Mouse (Mus musculus): ENCODE data around the gene Apoa4. TPM values are rescaled to one million over a fixed set of nuclear protein-coding genes. Genes with fewer than 3 reads are reported as not detected.

Apoa4 gene
- polyA plus RNA-seq (2014; fragmentation: Nextera tagmentation; extraction: Ambion mirVana): not detected in 2 replicates

DNA sequence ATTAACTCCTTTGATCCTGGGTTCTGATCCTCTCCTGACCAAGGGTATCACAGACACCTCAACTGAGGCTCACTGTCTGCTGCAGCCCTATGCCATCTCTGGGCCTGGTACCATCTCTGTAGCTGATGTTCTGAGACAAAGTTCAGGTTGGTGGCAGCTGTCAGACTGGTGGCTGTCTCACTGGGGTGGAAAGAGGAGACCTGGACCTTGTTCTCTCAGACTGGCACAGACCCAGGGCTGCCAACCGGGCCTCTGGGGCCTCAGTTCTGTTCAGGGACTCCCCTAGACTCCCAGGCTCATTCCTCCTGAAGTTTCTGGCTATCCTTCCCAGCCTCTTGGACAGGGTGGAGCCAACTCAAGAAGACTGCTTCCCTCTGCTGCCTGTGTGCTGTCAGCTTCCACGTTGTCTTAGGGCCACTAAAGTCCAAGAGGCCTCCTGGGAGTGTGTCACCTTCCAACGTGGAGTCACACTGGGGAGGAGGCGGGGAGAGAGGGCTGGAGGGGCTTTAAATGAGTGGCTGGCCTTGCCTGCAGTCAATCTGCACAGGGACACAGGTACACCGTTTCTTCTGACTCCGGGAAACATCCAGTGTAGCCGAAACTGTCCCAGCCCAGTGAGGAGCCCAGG lies at the start of gene Apoa4:
Gene Apoa4 (plus strand): TSS at position 171 of the 628 bp plus-strand sequence.
- H3K9ac ChIP-seq (ENCODE audit: low read length): no peak within 1 kb of the TSS
- no peak within 1 kb of the TSS for H3K4me2 ChIP-seq (ENCODE audit: low read depth)
- 71% methylated on average over 7 of the region's 7 CpGs for WGBS
- H3K36me3 ChIP-seq (ENCODE audit: control insufficient read depth, insufficient read depth, low read length): no peaks in the 10 kb centered on the region
- no peak for DNase-seq (ENCODE audit: low spot score)
- no peaks in the 10 kb centered on the region for H3K4me1 ChIP-seq (ENCODE audit: control insufficient read depth, insufficient read depth, low read length)
- no peaks in the 10 kb centered on the region for H3K9me3 ChIP-seq (ENCODE audit: control insufficient read depth, low read length)
- ATAC-seq (ENCODE audit: insufficient read depth, low FRiP score, low TSS enrichment): no peak
- H3K27ac ChIP-seq (ENCODE audit: low read depth, low read length): no peak within 1 kb of the TSS
- no peak within 1 kb of the TSS for H3K4me3 ChIP-seq (ENCODE audit: low read depth, low read length)
- H3K27me3 ChIP-seq (ENCODE audit: control insufficient read depth, insufficient read depth, low read length): no peaks in the 10 kb centered on the region

DNA sequence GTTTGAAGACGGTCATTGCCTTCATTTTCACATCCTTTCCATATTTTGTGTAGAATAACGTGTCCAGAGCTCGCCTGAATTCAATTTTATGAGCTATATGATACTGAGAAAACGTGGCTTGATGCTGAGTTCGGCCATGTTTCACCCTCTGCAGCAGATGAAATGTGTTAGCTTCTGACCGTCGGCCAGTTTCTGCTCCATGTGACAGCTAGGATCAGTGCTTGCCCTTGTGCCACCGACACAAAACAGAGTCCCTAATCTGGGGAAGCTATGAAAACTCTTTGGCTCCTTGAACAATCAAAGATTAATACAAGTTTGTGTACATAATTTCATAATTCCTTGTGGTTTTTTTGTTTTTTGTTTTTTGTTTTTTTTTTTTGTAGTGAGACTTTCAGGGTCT lies 49.3 kb upstream of the Apoa4 start:
- WGBS: 85% methylated on average over 8 of the region's 8 CpGs
- no peak for ATAC-seq (ENCODE audit: insufficient read depth, low FRiP score, low TSS enrichment)
- Histone ChIP-seq H3K4me3 (ENCODE audit: low read depth, low read length) (no peak overlapping the region), H3K4me1 (ENCODE audit: control insufficient read depth, insufficient read depth, low read length) (no peaks in the 10 kb centered on the region), H3K9me3 (ENCODE audit: control insufficient read depth, low read length) (no peaks in the 10 kb centered on the region), H3K36me3 (ENCODE audit: control insufficient read depth, insufficient read depth, low read length) (0 out of 2 replicates have a peak, but pooled peaks cover 2% of the 10 kb centered on the region), H3K4me2 (ENCODE audit: low read depth) (no peak overlapping the region), H3K27ac (ENCODE audit: low read depth, low read length) (no peak overlapping the region), H3K9ac (ENCODE audit: low read length) (no peak overlapping the region), H3K27me3 (ENCODE audit: control insufficient read depth, insufficient read depth, low read length) (no peaks in the 10 kb centered on the region)
- DNase-seq (ENCODE audit: low spot score): no peak

DNA sequence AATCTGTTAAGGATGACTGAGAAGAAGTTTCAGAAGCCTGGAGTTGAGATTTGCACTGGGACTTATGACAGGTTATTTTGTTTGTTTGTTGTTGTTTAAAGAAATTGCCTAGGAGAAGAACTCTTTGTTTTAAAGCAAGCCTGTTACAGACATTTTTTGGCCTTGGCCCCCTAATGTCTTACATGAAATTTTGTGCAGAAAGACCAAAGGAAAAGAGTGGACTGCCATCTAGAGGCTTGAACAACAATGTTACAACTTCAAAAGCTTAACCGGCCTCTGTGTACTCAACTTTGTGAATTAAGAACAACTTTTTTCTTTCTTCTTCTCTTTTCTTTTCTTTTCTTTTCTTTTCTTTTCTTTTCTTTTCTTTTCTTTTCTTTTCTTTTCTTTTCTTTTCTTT lies 48.9 kb upstream of the Apoa4 start:
- Histone ChIP-seq H3K27me3 (ENCODE audit: control insufficient read depth, insufficient read depth, low read length) (no peaks in the 10 kb centered on the region), H3K9me3 (ENCODE audit: control insufficient read depth, low read length) (no peaks in the 10 kb centered on the region), H3K4me1 (ENCODE audit: control insufficient read depth, insufficient read depth, low read length) (no peaks in the 10 kb centered on the region), H3K9ac (ENCODE audit: low read length) (no peak overlapping the region), H3K27ac (ENCODE audit: low read depth, low read length) (no peak overlapping the region), H3K36me3 (ENCODE audit: control insufficient read depth, insufficient read depth, low read length) (0 out of 2 replicates have a peak, but pooled peaks cover 2% of the 10 kb centered on the region), H3K4me3 (ENCODE audit: low read depth, low read length) (no peak overlapping the region), H3K4me2 (ENCODE audit: low read depth) (no peak overlapping the region)
- no peak for ATAC-seq (ENCODE audit: insufficient read depth, low FRiP score, low TSS enrichment)
- 46% methylated on average over 1 of the region's 1 CpGs for WGBS
- no peak for DNase-seq (ENCODE audit: low spot score)

DNA sequence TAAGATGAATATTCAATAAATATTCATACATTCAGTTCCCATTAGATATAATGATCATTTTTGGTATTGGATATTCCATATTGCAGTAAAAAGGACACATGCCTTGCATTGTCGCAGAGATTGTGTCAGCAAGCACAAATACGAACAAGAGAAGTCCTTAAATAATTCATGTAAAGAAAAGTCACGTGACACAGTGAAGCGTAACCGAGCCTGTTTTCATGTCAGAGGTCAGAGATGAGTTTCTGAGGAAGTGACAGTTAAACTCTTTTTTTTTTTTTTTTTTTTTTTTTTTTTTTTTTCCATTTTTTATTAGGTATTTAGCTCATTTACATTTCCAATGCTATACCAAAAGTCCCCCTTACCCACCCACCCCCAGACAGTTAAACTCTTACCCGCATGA lies 47.9 kb upstream of the Apoa4 start:
- no peak for ATAC-seq (ENCODE audit: insufficient read depth, low FRiP score, low TSS enrichment)
- H3K36me3 ChIP-seq (ENCODE audit: control insufficient read depth, insufficient read depth, low read length): 0 out of 2 replicates have a peak, but pooled peaks cover 2% of the 10 kb centered on the region
- H3K4me1 ChIP-seq (ENCODE audit: control insufficient read depth, insufficient read depth, low read length): no peaks in the 10 kb centered on the region
- H3K9ac ChIP-seq (ENCODE audit: low read length): no peak overlapping the region
- no peak overlapping the region for H3K27ac ChIP-seq (ENCODE audit: low read depth, low read length)
- H3K4me2 ChIP-seq (ENCODE audit: low read depth): no peak overlapping the region
- H3K4me3 ChIP-seq (ENCODE audit: low read depth, low read length): no peak overlapping the region
- DNase-seq (ENCODE audit: low spot score): no peak
- H3K9me3 ChIP-seq (ENCODE audit: control insufficient read depth, low read length): no peaks in the 10 kb centered on the region
- no peaks in the 10 kb centered on the region for H3K27me3 ChIP-seq (ENCODE audit: control insufficient read depth, insufficient read depth, low read length)
- 82% methylated on average over 6 of the region's 6 CpGs for WGBS

DNA sequence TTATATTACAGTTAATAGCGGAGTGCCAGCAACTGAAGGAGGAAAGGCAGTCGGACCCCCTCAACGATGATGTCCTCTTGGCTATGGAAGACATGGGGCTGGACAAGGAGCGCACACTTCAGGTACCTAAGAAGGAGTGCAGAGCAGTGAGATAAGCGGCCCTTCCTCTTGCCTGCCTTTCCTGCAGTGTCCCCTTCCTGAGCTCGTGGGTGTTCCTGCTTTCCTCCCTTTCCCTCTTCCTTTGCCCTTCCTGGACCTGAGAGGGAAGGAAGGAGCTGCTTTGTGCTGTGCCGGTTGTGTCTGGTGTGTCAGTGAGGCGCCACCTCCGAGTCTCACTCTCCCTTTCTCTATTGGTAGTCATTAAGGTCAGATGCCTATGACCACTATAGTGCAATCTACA lies 45.7 kb upstream of the Apoa4 start:
- H3K4me2 ChIP-seq (ENCODE audit: low read depth): no peak overlapping the region
- WGBS: 90% methylated on average over 9 of the region's 9 CpGs
- H3K36me3 ChIP-seq (ENCODE audit: control insufficient read depth, insufficient read depth, low read length): peaks cover 4% of the 10 kb centered on the region; the same call in 1 of the 2 replicates
- H3K27ac ChIP-seq (ENCODE audit: low read depth, low read length): no peak overlapping the region
- no peak overlapping the region for H3K9ac ChIP-seq (ENCODE audit: low read length)
- H3K27me3 ChIP-seq (ENCODE audit: control insufficient read depth, insufficient read depth, low read length): no peaks in the 10 kb centered on the region
- no peaks in the 10 kb centered on the region for H3K9me3 ChIP-seq (ENCODE audit: control insufficient read depth, low read length)
- H3K4me1 ChIP-seq (ENCODE audit: control insufficient read depth, insufficient read depth, low read length): no peaks in the 10 kb centered on the region
- no peak for ATAC-seq (ENCODE audit: insufficient read depth, low FRiP score, low TSS enrichment)
- no peak overlapping the region for H3K4me3 ChIP-seq (ENCODE audit: low read depth, low read length)
- no peak for DNase-seq (ENCODE audit: low spot score)

DNA sequence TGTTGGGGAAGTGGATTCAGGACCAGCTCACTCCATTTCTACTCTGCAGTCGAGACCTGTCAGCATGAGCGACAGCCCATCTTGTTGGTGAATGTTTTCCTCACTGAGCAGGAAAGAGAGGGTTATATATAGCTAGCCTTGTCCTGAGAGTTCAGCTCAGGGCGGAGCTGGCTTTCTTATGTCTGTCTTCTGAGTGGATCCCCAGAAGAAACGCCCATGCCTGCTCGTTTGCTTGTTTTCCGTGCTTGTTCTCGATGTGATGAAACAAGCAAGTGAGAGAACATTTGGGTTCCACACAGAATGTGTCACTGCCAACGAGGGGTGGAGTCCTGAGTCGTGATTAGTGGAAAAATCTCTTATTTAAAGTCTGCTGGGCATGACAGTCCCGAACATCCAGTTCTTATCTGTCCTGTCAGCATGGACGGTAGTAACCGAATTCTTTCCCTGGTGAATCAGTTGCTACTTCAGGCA lies 43.8 kb upstream of the Apoa4 start:
- H3K27ac ChIP-seq (ENCODE audit: low read depth, low read length): no peak overlapping the region
- H3K9ac ChIP-seq (ENCODE audit: low read length): no peak overlapping the region
- no peak for DNase-seq (ENCODE audit: low spot score)
- H3K4me3 ChIP-seq (ENCODE audit: low read depth, low read length): no peak overlapping the region
- 86% methylated on average over 12 of the region's 12 CpGs for WGBS
- H3K36me3 ChIP-seq (ENCODE audit: control insufficient read depth, insufficient read depth, low read length): peaks cover 7% of the 10 kb centered on the region; the same call in 1 of the 2 replicates
- no peak overlapping the region for H3K4me2 ChIP-seq (ENCODE audit: low read depth)
- H3K9me3 ChIP-seq (ENCODE audit: control insufficient read depth, low read length): no peaks in the 10 kb centered on the region
- H3K4me1 ChIP-seq (ENCODE audit: control insufficient read depth, insufficient read depth, low read length): no peaks in the 10 kb centered on the region
- no peak for ATAC-seq (ENCODE audit: insufficient read depth, low FRiP score, low TSS enrichment)
- no peaks in the 10 kb centered on the region for H3K27me3 ChIP-seq (ENCODE audit: control insufficient read depth, insufficient read depth, low read length)

DNA sequence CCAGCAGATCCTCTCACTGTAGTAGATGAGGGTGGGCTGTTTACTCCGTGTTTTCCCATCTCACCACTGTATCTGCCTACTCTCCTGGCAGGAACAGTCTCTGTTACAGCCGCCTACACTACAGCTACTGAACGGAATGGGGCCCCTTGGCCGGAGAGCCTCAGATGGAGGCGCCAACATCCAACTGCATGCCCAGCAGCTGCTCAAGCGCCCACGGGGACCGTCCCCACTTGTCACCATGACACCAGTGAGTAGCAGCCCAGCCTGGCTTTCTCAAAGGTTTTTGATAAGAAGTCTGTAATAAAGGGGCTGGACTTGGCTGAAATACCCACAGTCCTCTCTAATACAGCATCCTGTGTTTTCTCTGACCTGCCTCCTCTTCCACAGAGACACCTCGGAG lies 42.0 kb upstream of the Apoa4 start:
- no peaks in the 10 kb centered on the region for H3K4me1 ChIP-seq (ENCODE audit: control insufficient read depth, insufficient read depth, low read length)
- ATAC-seq (ENCODE audit: insufficient read depth, low FRiP score, low TSS enrichment) (no peak), DNase-seq (ENCODE audit: low spot score) (no peak)
- no peak overlapping the region for H3K4me3 ChIP-seq (ENCODE audit: low read depth, low read length)
- H3K4me2 ChIP-seq (ENCODE audit: low read depth): no peak overlapping the region
- H3K36me3 ChIP-seq (ENCODE audit: control insufficient read depth, insufficient read depth, low read length): peaks cover 9% of the 10 kb centered on the region; the same call in 1 of the 2 replicates
- H3K27ac ChIP-seq (ENCODE audit: low read depth, low read length): no peak overlapping the region
- no peaks in the 10 kb centered on the region for H3K9me3 ChIP-seq (ENCODE audit: control insufficient read depth, low read length)
- WGBS: 92% methylated on average over 9 of the region's 9 CpGs
- H3K9ac ChIP-seq (ENCODE audit: low read length): no peak overlapping the region
- H3K27me3 ChIP-seq (ENCODE audit: control insufficient read depth, insufficient read depth, low read length): no peaks in the 10 kb centered on the region

DNA sequence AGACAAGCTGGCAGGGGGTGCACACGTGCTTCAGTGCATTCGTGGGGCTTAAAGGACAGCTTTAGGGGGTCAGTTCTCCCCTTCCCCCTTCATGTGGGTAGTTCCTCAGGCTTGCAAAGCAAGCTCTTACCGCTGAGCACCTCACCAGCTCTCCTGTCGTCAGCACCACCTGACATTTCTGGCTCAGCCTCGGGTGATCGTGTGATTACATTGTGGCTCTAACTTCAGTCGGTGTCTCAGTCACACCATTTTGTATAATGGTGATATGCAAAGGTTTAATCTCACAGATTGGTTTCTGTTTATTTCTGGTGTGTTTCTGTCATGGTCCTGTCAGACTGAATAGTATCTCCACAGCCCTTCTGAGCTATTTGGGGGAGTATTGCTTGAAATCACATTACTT lies 41.6 kb upstream of the Apoa4 start:
- Histone ChIP-seq H3K4me1 (ENCODE audit: control insufficient read depth, insufficient read depth, low read length) (no peaks in the 10 kb centered on the region), H3K9me3 (ENCODE audit: control insufficient read depth, low read length) (no peaks in the 10 kb centered on the region), H3K9ac (ENCODE audit: low read length) (no peak overlapping the region), H3K36me3 (ENCODE audit: control insufficient read depth, insufficient read depth, low read length) (peaks cover 9% of the 10 kb centered on the region; the same call in 1 of the 2 replicates), H3K4me2 (ENCODE audit: low read depth) (no peak overlapping the region), H3K27ac (ENCODE audit: low read depth, low read length) (no peak overlapping the region), H3K27me3 (ENCODE audit: control insufficient read depth, insufficient read depth, low read length) (no peaks in the 10 kb centered on the region), H3K4me3 (ENCODE audit: low read depth, low read length) (no peak overlapping the region)
- ATAC-seq (ENCODE audit: insufficient read depth, low FRiP score, low TSS enrichment): no peak
- no peak for DNase-seq (ENCODE audit: low spot score)
- WGBS: 89% methylated on average over 7 of the region's 7 CpGs

DNA sequence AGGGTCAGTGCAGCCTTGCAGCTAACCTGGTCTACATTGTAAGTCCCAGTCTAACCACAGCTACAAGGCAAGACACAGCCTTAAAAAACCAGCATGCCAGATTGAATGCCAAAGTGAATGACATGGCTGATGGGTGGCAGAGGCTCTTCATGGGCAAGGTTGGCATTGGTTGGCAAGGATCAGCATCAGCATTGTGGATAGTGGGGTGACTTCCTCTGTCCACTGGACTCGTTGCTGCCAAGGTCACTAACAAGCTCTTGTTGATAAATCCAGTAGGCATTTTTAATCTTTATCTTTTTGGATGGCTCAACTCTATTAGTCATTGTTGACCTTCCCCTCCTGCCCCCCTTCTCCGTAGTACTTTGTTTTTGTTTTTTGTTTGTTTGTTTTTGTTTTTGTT lies 40.9 kb upstream of the Apoa4 start:
- Histone ChIP-seq H3K36me3 (ENCODE audit: control insufficient read depth, insufficient read depth, low read length) (peaks cover 9% of the 10 kb centered on the region; the same call in 1 of the 2 replicates), H3K9me3 (ENCODE audit: control insufficient read depth, low read length) (no peaks in the 10 kb centered on the region), H3K4me2 (ENCODE audit: low read depth) (no peak overlapping the region), H3K4me1 (ENCODE audit: control insufficient read depth, insufficient read depth, low read length) (no peaks in the 10 kb centered on the region), H3K9ac (ENCODE audit: low read length) (no peak overlapping the region), H3K27me3 (ENCODE audit: control insufficient read depth, insufficient read depth, low read length) (no peaks in the 10 kb centered on the region), H3K4me3 (ENCODE audit: low read depth, low read length) (no peak overlapping the region), H3K27ac (ENCODE audit: low read depth, low read length) (no peak overlapping the region)
- ATAC-seq (ENCODE audit: insufficient read depth, low FRiP score, low TSS enrichment) (no peak), DNase-seq (ENCODE audit: low spot score) (no peak)
- WGBS: 90% methylated on average over 2 of the region's 2 CpGs

All from neural tube, embryonic 11.5 days (tissue).